Mouse (Mus musculus) megakaryocyte, embryonic 14.5 days (primary cell): ENCODE results near the gene Fzd2. TPM values are rescaled to one million over a fixed set of nuclear protein-coding genes. Genes with fewer than 3 reads are reported as not detected.
A peak's percentile ranks its signal among the peaks of the same experiment; 100 is the strongest.

Experiments
- H3K27me3 ChIP-seq: replicated peaks from 2 replicates; pipeline ENCODE3; 2012; ENCODE audit warnings: inconsistent platforms
- H3K36me3 ChIP-seq: replicated peaks from 2 replicates; pipeline ENCODE3; 2012; ENCODE audit warnings: low read length, inconsistent platforms, mixed read lengths
- H3K4me1 ChIP-seq: 2 replicates; pipeline ENCODE4 v1.6.1; 2012; ENCODE audit warnings: inconsistent platforms
- H3K4me3 ChIP-seq: replicated peaks from 2 replicates; pipeline ENCODE3; 2012; ENCODE audit warnings: moderate library complexity, mild to moderate bottlenecking, inconsistent platforms
- H3K9me3 ChIP-seq: 2 replicates; pipeline ENCODE4 v1.6.1; 2012; ENCODE audit warnings: inconsistent platforms
- FLI1 ChIP-seq: IDR thresholded peaks from 2 replicates; pipeline ENCODE4 v1.6.1; 2012; ENCODE audit warnings: low read length, inconsistent platforms, mixed read lengths
- GATA1 ChIP-seq: IDR thresholded peaks from 3 replicates; pipeline ENCODE4 v1.6.1; 2012; ENCODE audit warnings: mixed read lengths, low read length, inconsistent platforms, borderline replicate concordance
- polyA plus RNA-seq: library from polyadenylated mRNA; stranded (reverse); fragments of >175 nt; gene quantifications from 2 replicates; pipeline ENCODE4 v1.2.3, GENCODE M21; 2012; ENCODE audit warnings: low replicate concordance; ENCODE audit not compliant: insufficient read depth

Gene Fzd2
- polyA plus RNA-seq, 1 experiment = 1.2 TPM

GRCm38 (mm10) chr11:102611317-102611705, 7.1 kb downstream of the Fzd2 start:
- H3K27me3 ChIP-seq = peaks cover 63% of the 10 kb centered on the region
- no peaks in the 10 kb centered on the region for H3K36me3 ChIP-seq
- no peaks in the 10 kb centered on the region for H3K9me3 ChIP-seq
- TF ChIP-seq FLI1 (no peak), GATA1 (no peak)
- H3K4me3 ChIP-seq = no peak overlapping the region
- peaks cover 17% of the 10 kb centered on the region for H3K4me1 ChIP-seq

GRCm38 (mm10) chr11:102619449-102619848, 15.3 kb downstream of the Fzd2 start:
- Histone ChIP-seq H3K4me1 (peaks cover 3% of the 10 kb centered on the region; the same call in 1 of the 2 replicates), H3K36me3 (no peaks in the 10 kb centered on the region), H3K4me3 (no peak overlapping the region), H3K9me3 (peaks cover 43% of the 10 kb centered on the region), H3K27me3 (peaks cover 44% of the 10 kb centered on the region)
- TF ChIP-seq GATA1 (no peak), FLI1 (no peak)

GRCm38 (mm10) chr11:102623876-102624789, 19.9 kb downstream of the Fzd2 start:
- Histone ChIP-seq H3K27me3 (peaks cover 56% of the 10 kb centered on the region), H3K36me3 (no peaks in the 10 kb centered on the region), H3K9me3 (peaks cover 28% of the 10 kb centered on the region), H3K4me3 (no peak overlapping the region), H3K4me1 (peaks cover 3% of the 10 kb centered on the region; the same call in 1 of the 2 replicates)
- no peak for TF ChIP-seq FLI1
- TF ChIP-seq GATA1 = no peak

- H3K27me3 ChIP-seq = peaks cover 56% of the 10 kb centered on the region
Observed at GRCm38 (mm10) chr11:102624888-102625407, 20.8 kb downstream of the Fzd2 start.

DNA sequence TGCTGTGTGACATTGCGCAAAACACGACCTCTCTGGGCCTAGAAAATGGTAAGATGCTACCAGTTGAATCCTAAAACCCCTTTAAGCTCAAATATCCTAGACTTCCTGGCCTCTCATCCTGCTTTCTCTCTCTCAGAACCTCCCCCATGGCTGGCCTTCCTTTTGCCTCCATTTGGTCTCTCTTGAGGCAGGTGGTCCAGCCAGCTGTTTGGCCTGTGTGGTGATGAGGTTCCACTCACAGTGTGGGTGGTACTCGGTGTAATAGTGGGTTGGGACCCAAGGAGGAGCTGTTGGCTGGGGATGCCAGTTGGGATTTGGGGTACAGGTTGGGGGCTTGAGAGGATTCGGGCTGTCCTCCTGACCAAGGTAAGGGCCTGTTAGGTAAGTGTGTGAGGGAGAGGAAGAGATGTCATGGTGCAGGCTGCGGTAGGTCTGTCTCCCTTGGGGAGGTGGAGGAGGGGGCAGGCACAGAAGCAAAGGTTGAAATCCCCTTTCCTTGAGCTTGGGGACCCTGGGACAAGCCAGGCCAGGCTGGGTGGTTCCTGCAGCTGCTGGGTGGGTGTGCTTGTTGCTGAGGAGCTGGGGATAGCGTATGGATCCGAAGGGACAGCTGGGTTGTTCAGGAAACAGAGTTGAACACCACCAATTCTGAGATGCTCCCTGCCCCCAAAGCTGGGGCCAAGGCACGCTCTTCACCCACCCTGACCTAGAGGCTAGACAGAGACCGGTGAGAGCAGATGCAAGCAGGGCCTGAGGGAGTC, 23.2 kb downstream of the Fzd2 start:
- peaks cover 10% of the 10 kb centered on the region for H3K9me3 ChIP-seq
- peaks cover 4% of the 10 kb centered on the region; the same call in 1 of the 2 replicates for H3K4me1 ChIP-seq
- no peaks in the 10 kb centered on the region for H3K36me3 ChIP-seq
- no peak for TF ChIP-seq FLI1
- no peak for TF ChIP-seq GATA1
- H3K4me3 ChIP-seq = no peak overlapping the region
- H3K27me3 ChIP-seq = peaks cover 62% of the 10 kb centered on the region

More at GRCm38 (mm10) chr11:102624888-102625407, 20.8 kb downstream of the Fzd2 start:
- Histone ChIP-seq H3K4me3 (peak overlapping the region; percentile 0), H3K9me3 (peaks cover 23% of the 10 kb centered on the region), H3K4me1 (peaks cover 3% of the 10 kb centered on the region; the same call in 1 of the 2 replicates), H3K36me3 (no peaks in the 10 kb centered on the region)
- TF ChIP-seq GATA1 (no peak), FLI1 (no peak)

DNA sequence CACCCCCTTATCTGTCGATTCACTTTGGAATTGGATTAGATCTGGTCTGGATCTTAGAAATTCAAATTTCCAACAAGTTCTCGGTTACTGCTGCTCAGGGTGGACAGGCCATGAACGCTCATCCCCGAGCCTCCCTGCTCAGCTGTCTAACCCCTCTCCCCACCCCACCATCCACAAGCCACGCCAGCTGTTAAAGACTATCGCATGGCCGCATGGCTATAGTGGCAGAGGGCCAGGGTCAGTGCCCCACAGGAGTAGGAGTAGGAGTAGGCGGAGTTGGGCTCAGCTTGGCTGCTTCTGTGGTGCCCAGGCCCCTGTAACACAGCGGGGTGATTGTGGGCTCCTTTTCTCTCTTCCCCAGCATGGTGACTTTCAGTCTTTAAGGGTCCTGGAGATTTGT, 24.3 kb downstream of the Fzd2 start:
- Histone ChIP-seq H3K27me3 (peaks cover 67% of the 10 kb centered on the region), H3K36me3 (no peaks in the 10 kb centered on the region), H3K9me3 (no peaks in the 10 kb centered on the region), H3K4me1 (peaks cover 11% of the 10 kb centered on the region; the same call in 1 of the 2 replicates), H3K4me3 (no peak overlapping the region)
- TF ChIP-seq GATA1 (no peak), FLI1 (no peak)

- peaks cover 7% of the 10 kb centered on the region; the same call in 1 of the 2 replicates for H3K4me1 ChIP-seq
- no peaks in the 10 kb centered on the region for H3K36me3 ChIP-seq
- TF ChIP-seq FLI1 = no peak
- H3K4me3 ChIP-seq = no peak overlapping the region
- H3K9me3 ChIP-seq = no peaks in the 10 kb centered on the region
- H3K27me3 ChIP-seq = peaks cover 63% of the 10 kb centered on the region
Observed at GRCm38 (mm10) chr11:102629375-102629774, 25.2 kb downstream of the Fzd2 start.

GRCm38 (mm10) chr11:102630731-102631130, 26.5 kb downstream of the Fzd2 start:
- H3K9me3 ChIP-seq = 0 out of 2 replicates have a peak, but pooled peaks cover 3% of the 10 kb centered on the region
- TF ChIP-seq FLI1 (no peak), GATA1 (no peak)
- no peak overlapping the region for H3K4me3 ChIP-seq

GRCm38 (mm10) chr11:102631203-102631602, 27.0 kb downstream of the Fzd2 start:
- Histone ChIP-seq H3K4me1 (peaks cover 7% of the 10 kb centered on the region; the same call in 1 of the 2 replicates), H3K4me3 (no peak overlapping the region), H3K9me3 (0 out of 2 replicates have a peak, but pooled peaks cover 3% of the 10 kb centered on the region), H3K36me3 (no peaks in the 10 kb centered on the region), H3K27me3 (peaks cover 57% of the 10 kb centered on the region)
- no peak for TF ChIP-seq GATA1
- TF ChIP-seq FLI1 = no peak

More at GRCm38 (mm10) chr11:102630731-102631130, 26.5 kb downstream of the Fzd2 start:
- H3K36me3 ChIP-seq = no peaks in the 10 kb centered on the region
- peaks cover 57% of the 10 kb centered on the region for H3K27me3 ChIP-seq
- peaks cover 7% of the 10 kb centered on the region; the same call in 1 of the 2 replicates for H3K4me1 ChIP-seq
